In the genomic region with DNA sequence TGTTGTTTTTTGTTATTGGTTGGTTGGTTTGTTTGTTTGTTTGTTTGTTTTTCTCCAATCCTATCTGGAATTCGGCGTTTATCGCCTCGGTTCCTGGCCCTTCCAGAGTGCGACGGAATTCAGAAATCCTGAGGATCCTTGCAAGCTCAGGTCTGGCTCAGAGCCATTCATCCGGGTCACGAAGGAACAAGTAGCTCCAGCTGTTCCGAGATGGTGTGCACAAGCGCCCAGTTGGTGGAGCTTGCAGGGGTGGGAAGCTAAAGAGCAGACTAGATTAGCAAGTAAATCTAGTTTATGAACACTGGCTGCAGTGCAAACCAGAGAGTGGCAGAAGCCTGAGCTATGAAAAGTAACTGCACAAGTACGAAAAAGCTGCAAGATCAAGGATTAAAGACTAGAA, we compare ENCODE assay signal across 8 mouse cellular contexts. TPM values are rescaled to one million over a fixed set of nuclear protein-coding genes. Genes with fewer than 3 reads are reported as not detected.
DNase-seq lines count a peak whose midpoint lies in the region; ATAC-seq and TF ChIP-seq lines count a peak whose summit lies in the region.

No protein-coding gene starts in this region.

- peak; percentile 87 for DNase-seq in embryo, embryonic 11 days
- DNase-seq in gastrocnemius, postnatal 36 days = peak; percentile 78 to 84
- peak; percentile 81 for DNase-seq in midbrain, embryonic 14.5 days

- H3K4me1 ChIP-seq in megakaryocyte, embryonic 14.5 days = peaks cover 46% of the 10 kb centered on the region
- no peaks in the 10 kb centered on the region; the same call in 1 of the 2 replicates for H3K4me1 ChIP-seq in intestine, postnatal 0 days (replicated peaks; ENCODE audit: control insufficient read depth, insufficient read depth, low read length)
- H3K4me1 ChIP-seq in limb, embryonic 12.5 days (replicated peaks) = peaks cover 6% of the 10 kb centered on the region
- peaks cover 8% of the 10 kb centered on the region; the same call in 1 of the 2 replicates for H3K4me1 ChIP-seq in midbrain, embryonic 14.5 days (ENCODE audit: control insufficient read depth, insufficient read depth, low read length)
- peaks cover 10% of the 10 kb centered on the region for H3K4me1 ChIP-seq in testis, adult 2 months (ENCODE audit: control insufficient read depth, insufficient read depth, low read length)

- H3K27ac ChIP-seq in intestine, postnatal 0 days (ENCODE audit: low read depth, low read length) = 0 out of 2 replicates have a peak overlapping the region, but pooled peaks have one; percentile 23
- peak overlapping the region; percentile 58 for H3K27ac ChIP-seq in limb, embryonic 12.5 days
- H3K27ac ChIP-seq in midbrain, embryonic 14.5 days (replicated peaks; ENCODE audit: low read depth, low read length) = no peak overlapping the region
- no peak overlapping the region for H3K27ac ChIP-seq in testis, adult 2 months (ENCODE audit: control insufficient read depth, insufficient read depth, low read depth, low read length)

- H3K27me3 ChIP-seq in megakaryocyte, embryonic 14.5 days (replicated peaks) = no peaks in the 10 kb centered on the region
- H3K27me3 ChIP-seq in intestine, postnatal 0 days (replicated peaks; ENCODE audit: control insufficient read depth, insufficient read depth, low read length) = no peaks in the 10 kb centered on the region
- no peaks in the 10 kb centered on the region for H3K27me3 ChIP-seq in limb, embryonic 12.5 days
- H3K27me3 ChIP-seq in midbrain, embryonic 14.5 days (ENCODE audit: control insufficient read depth, insufficient read depth, low read length) = no peaks in the 10 kb centered on the region
- H3K27me3 ChIP-seq in testis, adult 2 months (ENCODE audit: control insufficient read depth, insufficient read depth, low read length) = no peaks in the 10 kb centered on the region

- ATAC-seq in megakaryocyte, adult 5-6 weeks (ENCODE audit: poor library complexity, severe bottlenecking) = no peak
- ATAC-seq in intestine, postnatal 0 days = peak; percentile 37
- ATAC-seq in limb, embryonic 12.5 days (ENCODE audit: insufficient number of reproducible peaks, insufficient read depth, low FRiP score, low TSS enrichment, low read depth) = peak; percentile 22; the same call in 1 of the 2 replicates
- ATAC-seq in midbrain, embryonic 14.5 days (ENCODE audit: low FRiP score, low TSS enrichment) = no peak

- intact Hi-C loops in gastrocnemius, postnatal 36 days (cut with DNase I) = loop anchor here (5.0 kb wide), 1 partner anchor 539 kb away; no protein-coding TSS in a partner anchor

- no peak overlapping the region for H3K9ac ChIP-seq in intestine, postnatal 0 days (ENCODE audit: low read depth, low read length)
- H3K9ac ChIP-seq in limb, embryonic 12.5 days (replicated peaks) = peak overlapping the region; percentile 1; the same call in 1 of the 2 replicates
- H3K9ac ChIP-seq in midbrain, embryonic 14.5 days (replicated peaks; ENCODE audit: low read length) = 0 out of 2 replicates have a peak overlapping the region, but pooled peaks have one; percentile 20

- under 1% methylated on average over 11 of the region's 11 CpGs for WGBS in intestine, postnatal 0 days
- under 1% methylated on average over 11 of the region's 11 CpGs for whole genome bisulfite sequencing in limb, embryonic 12.5 days
- under 1% methylated on average over 11 of the region's 11 CpGs for WGBS in midbrain, embryonic 14.5 days

- peak overlapping the region; percentile 67 for H3K4me2 ChIP-seq in intestine, postnatal 0 days (replicated peaks; ENCODE audit: low read depth)
- H3K4me2 ChIP-seq in limb, embryonic 12.5 days = peak overlapping the region; percentile 87
- peak overlapping the region; percentile 65 for H3K4me2 ChIP-seq in midbrain, embryonic 14.5 days (ENCODE audit: low read length)

- no peak for TF ChIP-seq POLR2A in testis, adult 2 months (IDR thresholded peaks at IDR 0.05; ENCODE audit: control insufficient read depth, low read depth, low read length)

- H3K4me3 ChIP-seq in megakaryocyte, embryonic 14.5 days (replicated peaks) = peak overlapping the region; percentile 91
- peak overlapping the region; percentile 44 for H3K4me3 ChIP-seq in intestine, postnatal 0 days (ENCODE audit: low read depth, low read length)
- H3K4me3 ChIP-seq in limb, embryonic 12.5 days (replicated peaks) = peak overlapping the region; percentile 48
- H3K4me3 ChIP-seq in midbrain, embryonic 14.5 days (replicated peaks; ENCODE audit: low read depth, low read length) = peak overlapping the region; percentile 34
- peak overlapping the region; percentile 27 for H3K4me3 ChIP-seq in testis, adult 2 months (ENCODE audit: control insufficient read depth, low read depth, low read length)

- H3K9me3 ChIP-seq in megakaryocyte, embryonic 14.5 days = no peaks in the 10 kb centered on the region
- no peaks in the 10 kb centered on the region for H3K9me3 ChIP-seq in intestine, postnatal 0 days (ENCODE audit: control insufficient read depth)
- H3K9me3 ChIP-seq in limb, embryonic 12.5 days = no peaks in the 10 kb centered on the region
- no peaks in the 10 kb centered on the region for H3K9me3 ChIP-seq in midbrain, embryonic 14.5 days (ENCODE audit: control insufficient read depth, low read length)

- no peaks in the 10 kb centered on the region for H3K36me3 ChIP-seq in megakaryocyte, embryonic 14.5 days (replicated peaks; ENCODE audit: low read length)
- H3K36me3 ChIP-seq in intestine, postnatal 0 days (ENCODE audit: control insufficient read depth, insufficient read depth) = no peaks in the 10 kb centered on the region
- H3K36me3 ChIP-seq in limb, embryonic 12.5 days = no peaks in the 10 kb centered on the region
- H3K36me3 ChIP-seq in midbrain, embryonic 14.5 days (ENCODE audit: control insufficient read depth, insufficient read depth, low read length) = no peaks in the 10 kb centered on the region
- no peaks in the 10 kb centered on the region for H3K36me3 ChIP-seq in testis, adult 2 months (ENCODE audit: control insufficient read depth, insufficient read depth, low read length)

- no peak for TF ChIP-seq CTCF in intestine, postnatal 0 days (IDR thresholded peaks at IDR 0.05; ENCODE audit: low read depth)
- TF ChIP-seq CTCF in testis, adult 2 months (IDR thresholded peaks at IDR 0.05; ENCODE audit: control insufficient read depth, insufficient read depth, insufficient replicate concordance, low read depth, low read length) = no peak

RNA-seq across cellular contexts. Expression of a gene that starts 6.2 kb away (rescaled TPM):
- polyA plus RNA-seq in megakaryocyte, embryonic 14.5 days (2012; ENCODE audit: insufficient read depth, low replicate concordance) = 63.6 and 88.3 TPM in 2 replicates
- 47.7 and 50.6 TPM in 2 replicates for total RNA-seq in megakaryocyte, adult 5-6 weeks (2015)
- 79.9 and 84.0 TPM in 2 replicates for total RNA-seq in megakaryocyte, adult 5-6 weeks (2017)
- 10 to 100 TPM; 19.8 to 20.7 TPM for total RNA-seq in gastrocnemius, postnatal 36 days (2021)
- polyA plus RNA-seq in intestine, postnatal 0 days (2015; fragmentation: Nextera tagmentation; extraction: Ambion mirVana) = 51.1 and 53.2 TPM in 2 replicates
- polyA plus RNA-seq in limb, embryonic 12.5 days (2016; fragmentation: Nextera tagmentation; extraction: Ambion mirVana) = 180 TPM in 2 replicates
- polyA plus RNA-seq in midbrain, embryonic 14.5 days (2014; fragmentation: Nextera tagmentation; extraction: Ambion mirVana) = 78.2 and 84.3 TPM in 2 replicates
- 142 and 149 TPM in 2 replicates for polyA plus RNA-seq in testis, adult 2 months (2012; rRNA removed)

RNA-seq across cellular contexts. Expression of a gene that starts 27.4 kb away (rescaled TPM):
- polyA plus RNA-seq in megakaryocyte, embryonic 14.5 days (2012; ENCODE audit: insufficient read depth, low replicate concordance) = not detected in 2 replicates
- not detected in 2 replicates for total RNA-seq in megakaryocyte, adult 5-6 weeks (2015)
- not detected in 2 replicates for total RNA-seq in megakaryocyte, adult 5-6 weeks (2017)
- not detected for total RNA-seq in gastrocnemius, postnatal 36 days (2021)
- polyA plus RNA-seq in intestine, postnatal 0 days (2015; fragmentation: Nextera tagmentation; extraction: Ambion mirVana) = not detected in 2 replicates
- polyA plus RNA-seq in limb, embryonic 12.5 days (2016; fragmentation: Nextera tagmentation; extraction: Ambion mirVana) = not detected in 2 replicates
- not detected in 2 replicates for polyA plus RNA-seq in midbrain, embryonic 14.5 days (2014; fragmentation: Nextera tagmentation; extraction: Ambion mirVana)
- polyA plus RNA-seq in testis, adult 2 months (2012; rRNA removed) = 0.10 TPM in 1 of 2 replicates, not detected in the other

RNA-seq across cellular contexts. Expression of a gene that starts 43.6 kb away (rescaled TPM):
- not detected in 2 replicates for polyA plus RNA-seq in megakaryocyte, embryonic 14.5 days (2012; ENCODE audit: insufficient read depth, low replicate concordance)
- not detected in 2 replicates for total RNA-seq in megakaryocyte, adult 5-6 weeks (2015)
- not detected in 2 replicates for total RNA-seq in megakaryocyte, adult 5-6 weeks (2017)
- total RNA-seq in gastrocnemius, postnatal 36 days (2021) = not detected
- polyA plus RNA-seq in intestine, postnatal 0 days (2015; fragmentation: Nextera tagmentation; extraction: Ambion mirVana) = not detected in 2 replicates
- polyA plus RNA-seq in limb, embryonic 12.5 days (2016; fragmentation: Nextera tagmentation; extraction: Ambion mirVana) = not detected in 2 replicates
- polyA plus RNA-seq in midbrain, embryonic 14.5 days (2014; fragmentation: Nextera tagmentation; extraction: Ambion mirVana) = not detected in 2 replicates
- polyA plus RNA-seq in testis, adult 2 months (2012; rRNA removed) = not detected in 2 replicates

Comparison
In these comparisons a context has a peak if more than half of its experiments do, and no peak if none do; other contexts are left out.
1. H3K4me3 ChIP-seq: peak in every context shown above with its lines; median percentile 91 in megakaryocyte, embryonic 14.5 days; 48 in limb, embryonic 12.5 days; 44 in intestine, postnatal 0 days; 34 in midbrain, embryonic 14.5 days; 27 in testis, adult 2 months.
2. ATAC-seq: peak in intestine, postnatal 0 days (single experiment) and limb, embryonic 12.5 days (single experiment); none in megakaryocyte, adult 5-6 weeks (single experiment) and midbrain, embryonic 14.5 days (single experiment).
3. H3K27ac ChIP-seq: peak in intestine, postnatal 0 days (single experiment) and limb, embryonic 12.5 days (single experiment); none in midbrain, embryonic 14.5 days (single experiment) and testis, adult 2 months (single experiment).
4. Peak in every context shown above with its lines, with median percentiles within 50 percentile points of each other: DNase-seq and H3K4me2 ChIP-seq.